Mouse (Mus musculus) myocyte (in vitro differentiated cells): ENCODE measurements around the gene Mob2. TPM values are rescaled to one million over a fixed set of nuclear protein-coding genes. Genes with fewer than 3 reads are reported as not detected.

ENCODE experiments used
- H3K27me3 ChIP-seq: one replicate; pipeline ENCODE4 v1.6.1; 2011; ENCODE audit not compliant: control insufficient read depth, insufficient read depth, insufficient read length
- H3K36me3 ChIP-seq: one replicate; pipeline ENCODE4 v1.6.1; 2011; ENCODE audit not compliant: control insufficient read depth, insufficient read depth
- H3K4me2 ChIP-seq: one replicate; pipeline ENCODE4 v1.6.1; 2011; ENCODE audit warnings: low read depth, control low read depth
- H3K4me3 ChIP-seq: one replicate; pipeline ENCODE4 v1.5.1; 2011; ENCODE audit warnings: mild to moderate bottlenecking, control low read depth, moderate library complexity
- H3K79me2 ChIP-seq: one replicate; pipeline ENCODE4 v1.6.1; 2011; ENCODE audit not compliant: control insufficient read depth, insufficient read depth
- H3ac ChIP-seq: one replicate; pipeline ENCODE4 v1.6.1; 2011; ENCODE audit not compliant: control insufficient read depth, insufficient read length
- CEBPB ChIP-seq: IDR thresholded peaks from 2 replicates; pipeline ENCODE4 v1.6.1; 2011; ENCODE audit warnings: mild to moderate bottlenecking, moderate library complexity; ENCODE audit not compliant: poor library complexity, insufficient read depth, severe bottlenecking
- E2F4 ChIP-seq: IDR thresholded peaks from one replicate; pipeline ENCODE4 v1.6.1; 2011; ENCODE audit warnings: mild to moderate bottlenecking, control low read depth, moderate library complexity; ENCODE audit not compliant: insufficient read depth
- MAX ChIP-seq: IDR thresholded peaks from one replicate; pipeline ENCODE4 v1.6.1; 2011; ENCODE audit warnings: low read depth, mild to moderate bottlenecking, control low read depth
- MYOD1 ChIP-seq, 3 experiments: IDR thresholded peaks; one replicate each; pipeline ENCODE4 v1.6.1; 2011; ENCODE audit warnings: control low read depth in 2 of 3, low read depth in 2 of 3, mild to moderate bottlenecking in 2 of 3, moderate library complexity in 1 of 3; ENCODE audit not compliant: insufficient read length in 2 of 3, control insufficient read depth in 1 of 3
- MYOG ChIP-seq, 3 experiments: IDR thresholded peaks; one replicate each; pipeline ENCODE4 v1.6.1; 2011; ENCODE audit warnings: control low read depth in 2 of 3, low read depth in 2 of 3, mild to moderate bottlenecking in 2 of 3; ENCODE audit not compliant: insufficient read length in 2 of 3, control insufficient read depth in 1 of 3, insufficient read depth in 1 of 3
- POLR2A ChIP-seq: IDR thresholded peaks from one replicate; pipeline ENCODE4 v1.6.1; 2011; ENCODE audit warnings: low read depth, mild to moderate bottlenecking, control low read depth, moderate library complexity; ENCODE audit not compliant: insufficient read length
- POLR2AphosphoS2 ChIP-seq: IDR thresholded peaks from one replicate; pipeline ENCODE4 v1.6.1; 2011; ENCODE audit warnings: low read depth, control low read depth; ENCODE audit not compliant: insufficient read length
- REST ChIP-seq: IDR thresholded peaks from one replicate; pipeline ENCODE4 v1.6.1; 2011; ENCODE audit warnings: mild to moderate bottlenecking, control low read depth, moderate library complexity; ENCODE audit not compliant: insufficient read depth, insufficient read length
- SRF ChIP-seq: IDR thresholded peaks from one replicate; pipeline ENCODE4 v1.6.1; 2011; ENCODE audit warnings: low read depth; ENCODE audit not compliant: control insufficient read depth, insufficient read length
- TCF12 ChIP-seq: IDR thresholded peaks from one replicate; pipeline ENCODE4 v1.6.1; 2011; ENCODE audit warnings: mild to moderate bottlenecking, control low read depth; ENCODE audit not compliant: poor library complexity, insufficient read depth, severe bottlenecking
- TCF3 ChIP-seq: IDR thresholded peaks from one replicate; pipeline ENCODE4 v1.6.1; 2011; ENCODE audit warnings: low read depth, control low read depth; ENCODE audit not compliant: insufficient read length
- USF1 ChIP-seq: IDR thresholded peaks from one replicate; pipeline ENCODE4 v1.6.1; 2011; ENCODE audit warnings: low read depth, mild to moderate bottlenecking, control low read depth, moderate library complexity
- polyA plus RNA-seq: library from polyadenylated mRNA; unstranded; fragments of >200 nt; fragmentation: generic; extraction: Trizol; gene quantifications from one replicate; pipeline ENCODE4 v1.2.1, GENCODE M21; 2012; ENCODE audit warnings: missing spikeins

Gene Mob2
- polyA plus RNA-seq, 1 experiment, result 39.2 TPM

GRCm38 (mm10) chr7:142071717-142072116 is 10.9 kb upstream of the Mob2 start:
- Histone ChIP-seq H3K36me3 (no peaks in the 10 kb centered on the region), H3ac (no peak overlapping the region), H3K79me2 (no peaks in the 10 kb centered on the region), H3K4me3 (no peak overlapping the region), H3K4me2 (no peak overlapping the region), H3K27me3 (peaks cover 11% of the 10 kb centered on the region)
- TF ChIP-seq TCF12, result no peak
- TF ChIP-seq USF1, result no peak
- TF ChIP-seq MYOG (IDR thresholded peaks at IDR 0.05; ENCODE audit: control insufficient read depth in 1 of 3, insufficient read depth in 1 of 3, insufficient read length in 2 of 3, low read depth in 2 of 3), result no peak
- TF ChIP-seq POLR2A, result no peak
- no peak for TF ChIP-seq CEBPB
- TF ChIP-seq SRF, result no peak
- TF ChIP-seq MYOD1 (IDR thresholded peaks at IDR 0.05; ENCODE audit: control insufficient read depth in 1 of 3, insufficient read length in 2 of 3, low read depth in 2 of 3), result no peak
- TF ChIP-seq MAX, result no peak
- TF ChIP-seq TCF3, result no peak
- no peak for TF ChIP-seq REST
- TF ChIP-seq POLR2AphosphoS2, result no peak
- no peak for TF ChIP-seq E2F4

- peaks cover 11% of the 10 kb centered on the region for H3K27me3 ChIP-seq
These were observed 10.3 kb upstream of the Mob2 start for GRCm38 (mm10) chr7:142071212-142071578.

GRCm38 (mm10) chr7:142070458-142071211 is 9.8 kb upstream of the Mob2 start:
- peaks cover 13% of the 10 kb centered on the region for H3K27me3 ChIP-seq
- H3K4me2 ChIP-seq, result peak overlapping the region; percentile 4
- no peaks in the 10 kb centered on the region for H3K79me2 ChIP-seq
- no peak for TF ChIP-seq USF1
- TF ChIP-seq MYOD1 (IDR thresholded peaks at IDR 0.05; ENCODE audit: control insufficient read depth in 1 of 3, insufficient read length in 2 of 3, low read depth in 2 of 3), result peak in 2 of 3 experiments; percentile 1 to 3
- H3K4me3 ChIP-seq, result no peak overlapping the region
- no peaks in the 10 kb centered on the region for H3K36me3 ChIP-seq
- H3ac ChIP-seq, result no peak overlapping the region

More at GRCm38 (mm10) chr7:142071212-142071578, 10.3 kb upstream of the Mob2 start:
- Histone ChIP-seq H3K36me3 (no peaks in the 10 kb centered on the region), H3ac (no peak overlapping the region), H3K79me2 (no peaks in the 10 kb centered on the region), H3K4me3 (no peak overlapping the region), H3K4me2 (peak overlapping the region; percentile 4)
- no peak for TF ChIP-seq CEBPB
- TF ChIP-seq SRF, result no peak
- TF ChIP-seq MAX, result no peak
- TF ChIP-seq POLR2A, result no peak

- no peak for TF ChIP-seq E2F4
- no peak for TF ChIP-seq MYOD1 (IDR thresholded peaks at IDR 0.05; ENCODE audit: control insufficient read depth in 1 of 3, insufficient read length in 2 of 3, low read depth in 2 of 3)
- TF ChIP-seq POLR2AphosphoS2, result no peak
- TF ChIP-seq SRF, result no peak
- no peak for TF ChIP-seq CEBPB
- TF ChIP-seq MAX, result no peak
- TF ChIP-seq POLR2A, result no peak
- no peak for TF ChIP-seq TCF3
- no peak for TF ChIP-seq REST
- TF ChIP-seq TCF12, result no peak
- TF ChIP-seq USF1, result no peak
- TF ChIP-seq MYOG (IDR thresholded peaks at IDR 0.05; ENCODE audit: control insufficient read depth in 1 of 3, insufficient read depth in 1 of 3, insufficient read length in 2 of 3, low read depth in 2 of 3), result no peak
- Histone ChIP-seq H3ac (no peak overlapping the region), H3K79me2 (no peaks in the 10 kb centered on the region), H3K36me3 (no peaks in the 10 kb centered on the region), H3K4me2 (no peak overlapping the region), H3K4me3 (no peak overlapping the region), H3K27me3 (peaks cover 26% of the 10 kb centered on the region)
These were observed 7.6 kb upstream of the Mob2 start for GRCm38 (mm10) chr7:142068429-142068828.

- no peak for TF ChIP-seq E2F4
- TF ChIP-seq TCF12, result no peak
- TF ChIP-seq REST, result no peak
- no peak for TF ChIP-seq CEBPB
- no peak for TF ChIP-seq POLR2A
- no peak for TF ChIP-seq MYOD1 (IDR thresholded peaks at IDR 0.05; ENCODE audit: control insufficient read depth in 1 of 3, insufficient read length in 2 of 3, low read depth in 2 of 3)
- no peak for TF ChIP-seq MYOG (IDR thresholded peaks at IDR 0.05; ENCODE audit: control insufficient read depth in 1 of 3, insufficient read depth in 1 of 3, insufficient read length in 2 of 3, low read depth in 2 of 3)
- no peak for TF ChIP-seq SRF
- TF ChIP-seq TCF3, result no peak
- no peak for TF ChIP-seq USF1
- TF ChIP-seq POLR2AphosphoS2, result no peak
- TF ChIP-seq MAX, result no peak
These were observed 507 bp downstream of the Mob2 start for GRCm38 (mm10) chr7:142060185-142060930.

More at GRCm38 (mm10) chr7:142060185-142060930, 507 bp downstream of the Mob2 start:
- Histone ChIP-seq H3K4me3 (peak overlapping the region; percentile 46), H3K79me2 (peaks cover 33% of the 10 kb centered on the region), H3ac (peak overlapping the region; percentile 79), H3K27me3 (peaks cover 11% of the 10 kb centered on the region), H3K36me3 (no peaks in the 10 kb centered on the region), H3K4me2 (peak overlapping the region; percentile 68)
